Mouse (Mus musculus): Measurements from ENCODE around the gene Ctnna3. TPM values are rescaled to one million over a fixed set of nuclear protein-coding genes. Genes with fewer than 3 reads are reported as not detected.

Ctnna3 gene
- polyA plus RNA-seq (2012; rRNA removed; ENCODE audit: low replicate concordance) = 0.43 and 0.73 TPM in 2 replicates

GRCm38 (mm10) chr10:63429785-63430305 lies at the start of gene Ctnna3:
TSS of gene Ctnna3 (plus strand) at chr10:63430098.

GRCm38 (mm10) chr10:63381498-63382280 lies 48.2 kb upstream of the Ctnna3 start, which contains the start of gene Sirt1:
TSS of gene Sirt1 (minus strand) at chr10:63381704.

GRCm38 (mm10) chr10:63382372-63383279 lies 47.3 kb upstream of the Ctnna3 start, which contains the start of gene Dnajc12:
TSS of gene Dnajc12 (plus strand) at chr10:63382443.

GRCm38 (mm10) chr10:63421739-63422735 lies 7.9 kb upstream of the Ctnna3 start, which contains the start of gene Gm7075:
TSS of gene Gm7075 (minus strand) at chr10:63421789.

GRCm38 (mm10) chr10:63927334-63927733 lies 497.4 kb downstream of the Ctnna3 start, which contains the start of gene Gm10118:
TSS of gene Gm10118 (minus strand) at chr10:63927434.

GRCm38 (mm10) chr10:64089680-64090460 lies 660.0 kb downstream of the Ctnna3 start, which contains the start of gene Lrrtm3:
TSS of gene Lrrtm3 (minus strand) at chr10:64090277.

Other genes starting within 250 kb of the Ctnna3 start
- gene Mypn, start 226.1 kb upstream of the Ctnna3 start, polyA plus RNA-seq (2012; rRNA removed; ENCODE audit: low replicate concordance) = 0.06 TPM in 2 replicates
- 21.9 and 24.5 TPM in 2 replicates for gene Herc4, start 186.3 kb upstream of the Ctnna3 start, polyA plus RNA-seq (2012; rRNA removed; ENCODE audit: low replicate concordance)
- 2.1 and 4.9 TPM in 2 replicates for gene Sirt1, start 48.4 kb upstream of the Ctnna3 start, polyA plus RNA-seq (2012; rRNA removed; ENCODE audit: low replicate concordance)
- gene Dnajc12, start 47.7 kb upstream of the Ctnna3 start, polyA plus RNA-seq (2012; rRNA removed; ENCODE audit: low replicate concordance) = 0.97 and 1.2 TPM in 2 replicates
- gene Gm7075, start 8.3 kb upstream of the Ctnna3 start, polyA plus RNA-seq (2012; rRNA removed; ENCODE audit: low replicate concordance) = not detected in 2 replicates

Data from subcutaneous adipose tissue, adult 2 months (tissue).